Mouse (Mus musculus) MEL (cell line): ENCODE results near the gene Bnip2.

Experiments used
- CHD2 ChIP-seq: IDR thresholded peaks from 2 replicates; pipeline ENCODE4 v1.6.1; 2011; ENCODE audit warnings: low read length, improper control_type of control experiment
- CTCF ChIP-seq, 3 experiments: IDR thresholded peaks in 2 of 3; conservative IDR thresholded peaks in 1 of 3; 2 replicates each; pipeline ENCODE4 v1.5.1; 2011 to 2012; ENCODE audit warnings: low read length in 3 of 3, low read depth in 2 of 3, mild to moderate bottlenecking in 2 of 3, improper control_type of control experiment in 1 of 3, inconsistent platforms in 1 of 3, mixed read lengths in 1 of 3, moderate library complexity in 1 of 3; ENCODE audit not compliant: control insufficient read depth in 1 of 3, insufficient read depth in 1 of 3, poor library complexity in 1 of 3, severe bottlenecking in 1 of 3
- KAT2A ChIP-seq: conservative IDR thresholded peaks from 2 replicates; pipeline ENCODE4 v1.6.1; 2012; ENCODE audit warnings: low read depth, low read length, improper control_type of control experiment, inconsistent platforms
- POLR2A ChIP-seq, 2 experiments: IDR thresholded peaks; 2 replicates each; pipeline ENCODE4 v1.6.1; 2011 to 2012; ENCODE audit warnings: low read length in 2 of 2, mild to moderate bottlenecking in 2 of 2, control low read depth in 1 of 2, improper control_type of control experiment in 1 of 2, low read depth in 1 of 2, moderate library complexity in 1 of 2; ENCODE audit not compliant: control insufficient read depth in 1 of 2, insufficient read depth in 1 of 2, poor library complexity in 1 of 2
- TBP ChIP-seq: IDR thresholded peaks from 2 replicates; pipeline ENCODE4 v1.8.0; 2011; ENCODE audit warnings: low read depth, low read length, improper control_type of control experiment
- TCF12 ChIP-seq: IDR thresholded peaks from 2 replicates; pipeline ENCODE4 v1.6.1; 2014; ENCODE audit warnings: low read depth, mild to moderate bottlenecking, inconsistent platforms, low read length, improper control_type of control experiment, moderate library complexity
- ZMIZ1 ChIP-seq: IDR thresholded peaks from 2 replicates; pipeline ENCODE4 v1.6.1; 2012; ENCODE audit warnings: low read depth, mild to moderate bottlenecking, inconsistent platforms, low read length, improper control_type of control experiment, moderate library complexity

- TF ChIP-seq TCF12, result no peak
- no peak for TF ChIP-seq CHD2
- TF ChIP-seq POLR2A (IDR thresholded peaks at IDR 0.05; ENCODE audit: control insufficient read depth in 1 of 2, insufficient read depth in 1 of 2, low read depth in 1 of 2, low read length in 2 of 2, poor library complexity in 1 of 2), result no peak
- no peak for TF ChIP-seq KAT2A
- TF ChIP-seq CTCF (IDR thresholded peaks at IDR 0.05 in 2 of 3, conservative IDR thresholded peaks at IDR 0.05 in 1 of 3; ENCODE audit: control insufficient read depth in 1 of 3, insufficient read depth in 1 of 3, low read depth in 2 of 3, low read length in 3 of 3, poor library complexity in 1 of 3, severe bottlenecking in 1 of 3), result no peak
- TF ChIP-seq TBP, result no peak
- no peak for TF ChIP-seq ZMIZ1
These were observed 2.7 kb upstream of the Bnip2 start for GRCm38 (mm10) chr9:69986571-69986970.
